Mouse (Mus musculus): Measurements from ENCODE around the gene Cyp24a1. TPM values are rescaled to one million over a fixed set of nuclear protein-coding genes. Genes with fewer than 3 reads are reported as not detected.
A peak's percentile ranks its signal among the peaks of the same experiment; 100 is the strongest.

Gene Cyp24a1
- polyA plus RNA-seq, 1 experiment: 0.01 TPM

DNA sequence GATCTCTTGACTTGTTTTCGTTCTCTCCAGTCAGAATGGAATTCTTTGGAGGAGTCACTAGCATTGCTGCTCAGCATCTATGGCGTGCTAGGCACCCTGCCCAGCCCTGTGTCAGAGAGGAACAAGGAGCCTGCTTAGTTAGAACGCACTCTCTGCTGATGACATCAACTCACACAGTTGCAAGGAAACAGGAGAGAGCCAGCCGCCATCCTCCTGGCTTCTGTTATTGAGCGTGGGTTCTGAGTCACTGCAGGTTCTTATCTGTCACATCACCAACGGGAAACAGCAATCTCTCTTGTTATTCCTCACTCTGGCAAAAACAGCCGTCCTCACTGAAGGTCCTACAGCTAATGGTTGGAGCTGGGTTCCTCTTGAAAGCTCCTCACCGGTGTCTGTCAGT lies 6.4 kb upstream of the Cyp24a1 start:
- Histone ChIP-seq H3ac (ENCODE audit: control insufficient read depth, insufficient read length) (no peak overlapping the region), H3K27me3 (ENCODE audit: control insufficient read depth, insufficient read depth, insufficient read length) (peaks cover 5% of the 10 kb centered on the region), H3K4me2 (ENCODE audit: low read depth) (peak overlapping the region; percentile 61), H3K79me2 (ENCODE audit: control insufficient read depth, insufficient read depth) (no peaks in the 10 kb centered on the region), H3K36me3 (ENCODE audit: control insufficient read depth, insufficient read depth) (no peaks in the 10 kb centered on the region), H3K4me3 (no peak overlapping the region)
- TF ChIP-seq CEBPB (IDR thresholded peaks at IDR 0.05; ENCODE audit: insufficient read depth, poor library complexity, severe bottlenecking) (0 out of 2 replicates have a peak, but pooled peaks have one; percentile 24), TCF12 (IDR thresholded peaks at IDR 0.05; ENCODE audit: insufficient read depth, poor library complexity, severe bottlenecking) (no peak)

DNA sequence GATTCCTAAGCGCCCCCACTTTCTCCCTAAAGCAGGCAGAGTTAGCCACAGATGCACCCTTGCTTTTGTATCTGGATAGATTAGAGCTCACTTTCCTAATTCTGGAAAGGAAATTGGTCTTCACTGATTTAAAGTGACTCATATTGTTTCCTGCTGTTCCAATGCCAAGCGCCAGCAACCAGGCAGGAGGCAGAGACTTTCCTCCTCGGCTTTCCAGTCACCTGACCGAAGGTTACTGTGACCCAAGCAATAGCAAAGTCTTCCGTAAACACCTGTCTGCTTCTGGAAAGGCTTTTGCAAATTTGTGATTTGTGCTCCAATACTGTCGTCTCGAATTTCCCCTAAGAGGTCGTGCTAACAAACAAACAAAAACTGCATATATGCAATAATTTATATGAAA lies 1.1 kb upstream of the Cyp24a1 start:
- H3K4me3 ChIP-seq: no peak overlapping the region
- H3K79me2 ChIP-seq (ENCODE audit: control insufficient read depth, insufficient read depth): no peaks in the 10 kb centered on the region
- H3K27me3 ChIP-seq (ENCODE audit: control insufficient read depth, insufficient read depth, insufficient read length): peaks cover 42% of the 10 kb centered on the region
- H3K36me3 ChIP-seq (ENCODE audit: control insufficient read depth, insufficient read depth): no peaks in the 10 kb centered on the region
- TF ChIP-seq CEBPB (IDR thresholded peaks at IDR 0.05; ENCODE audit: insufficient read depth, poor library complexity, severe bottlenecking): no peak
- TF ChIP-seq SRF (IDR thresholded peaks at IDR 0.05; ENCODE audit: control insufficient read depth, insufficient read length, low read depth): no peak
- TF ChIP-seq MYOD1 (IDR thresholded peaks at IDR 0.05; ENCODE audit: control insufficient read depth in 1 of 3, insufficient read length in 2 of 3, low read depth in 2 of 3): no peak
- no peak for TF ChIP-seq TCF12 (IDR thresholded peaks at IDR 0.05; ENCODE audit: insufficient read depth, poor library complexity, severe bottlenecking)
- TF ChIP-seq MYOG (IDR thresholded peaks at IDR 0.05; ENCODE audit: control insufficient read depth in 1 of 3, insufficient read depth in 1 of 3, insufficient read length in 2 of 3, low read depth in 2 of 3): no peak
- no peak overlapping the region for H3ac ChIP-seq (ENCODE audit: control insufficient read depth, insufficient read length)
- H3K4me2 ChIP-seq (ENCODE audit: low read depth): no peak overlapping the region

DNA sequence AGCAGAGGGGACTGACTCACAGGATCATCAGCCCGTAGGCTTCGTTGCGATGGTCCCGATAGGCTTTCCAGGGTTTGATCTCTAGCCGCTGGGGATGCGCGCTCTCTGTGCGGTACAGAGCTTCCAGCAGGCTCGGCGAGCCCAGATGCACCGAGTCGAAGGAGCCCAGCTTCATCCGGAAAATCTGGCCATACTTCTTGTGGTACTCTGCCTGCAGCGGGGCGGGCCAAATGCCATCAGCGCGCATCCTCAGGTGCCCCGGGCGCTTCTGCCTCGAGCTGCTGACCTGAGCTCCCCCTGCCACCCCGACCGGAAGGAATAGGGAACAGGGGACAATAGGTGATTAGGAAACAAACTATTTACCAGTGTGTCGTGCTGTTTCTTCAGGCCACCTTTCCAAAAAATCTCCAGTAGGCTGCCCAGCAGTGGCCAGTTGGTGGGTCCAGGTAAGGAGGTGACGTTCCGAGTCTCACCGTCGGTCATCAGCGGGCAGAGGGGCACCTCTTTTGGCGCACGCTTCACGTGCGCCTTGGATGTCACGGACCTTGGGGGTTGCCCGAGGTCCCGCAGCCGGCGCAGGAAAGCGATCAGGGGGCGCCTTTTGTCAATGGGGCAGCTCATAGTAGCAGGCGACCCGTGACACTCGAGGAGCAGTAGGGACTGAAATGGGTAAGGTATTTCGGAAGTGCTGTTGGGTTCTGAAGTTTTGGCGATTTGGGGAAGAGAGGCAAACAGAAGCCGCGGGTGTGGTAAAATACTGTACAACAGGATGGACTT lies 603 bp downstream of the Cyp24a1 start, which contains the start of gene Pfdn4:
Pfdn4 (plus strand) TSS at position 275 of the 777 bp plus-strand sequence.
- H3K79me2 ChIP-seq (ENCODE audit: control insufficient read depth, insufficient read depth): no peaks in the 10 kb centered on the region
- no peak within 1 kb of the TSS for H3K4me2 ChIP-seq (ENCODE audit: low read depth)
- no peak within 1 kb of the TSS for H3K4me3 ChIP-seq
- no peak for TF ChIP-seq USF1 (IDR thresholded peaks at IDR 0.05; ENCODE audit: low read depth)
- no peak for TF ChIP-seq MAX (IDR thresholded peaks at IDR 0.05; ENCODE audit: low read depth)
- no peak for TF ChIP-seq TCF12 (IDR thresholded peaks at IDR 0.05; ENCODE audit: insufficient read depth, poor library complexity, severe bottlenecking)
- TF ChIP-seq TCF3 (IDR thresholded peaks at IDR 0.05; ENCODE audit: insufficient read length, low read depth): no peak
- no peak for TF ChIP-seq SRF (IDR thresholded peaks at IDR 0.05; ENCODE audit: control insufficient read depth, insufficient read length, low read depth)
- TF ChIP-seq MYOD1 (IDR thresholded peaks at IDR 0.05; ENCODE audit: control insufficient read depth in 1 of 3, insufficient read length in 2 of 3, low read depth in 2 of 3): no peak
- no peak for TF ChIP-seq MYOG (IDR thresholded peaks at IDR 0.05; ENCODE audit: control insufficient read depth in 1 of 3, insufficient read depth in 1 of 3, insufficient read length in 2 of 3, low read depth in 2 of 3)
- no peak for TF ChIP-seq CEBPB (IDR thresholded peaks at IDR 0.05; ENCODE audit: insufficient read depth, poor library complexity, severe bottlenecking)
- no peak for TF ChIP-seq POLR2AphosphoS2 (IDR thresholded peaks at IDR 0.05; ENCODE audit: insufficient read length, low read depth)
- no peaks in the 10 kb centered on the region for H3K36me3 ChIP-seq (ENCODE audit: control insufficient read depth, insufficient read depth)
- peaks cover 50% of the 10 kb centered on the region for H3K27me3 ChIP-seq (ENCODE audit: control insufficient read depth, insufficient read depth, insufficient read length)
- no peak within 1 kb of the TSS for H3ac ChIP-seq (ENCODE audit: control insufficient read depth, insufficient read length)

DNA sequence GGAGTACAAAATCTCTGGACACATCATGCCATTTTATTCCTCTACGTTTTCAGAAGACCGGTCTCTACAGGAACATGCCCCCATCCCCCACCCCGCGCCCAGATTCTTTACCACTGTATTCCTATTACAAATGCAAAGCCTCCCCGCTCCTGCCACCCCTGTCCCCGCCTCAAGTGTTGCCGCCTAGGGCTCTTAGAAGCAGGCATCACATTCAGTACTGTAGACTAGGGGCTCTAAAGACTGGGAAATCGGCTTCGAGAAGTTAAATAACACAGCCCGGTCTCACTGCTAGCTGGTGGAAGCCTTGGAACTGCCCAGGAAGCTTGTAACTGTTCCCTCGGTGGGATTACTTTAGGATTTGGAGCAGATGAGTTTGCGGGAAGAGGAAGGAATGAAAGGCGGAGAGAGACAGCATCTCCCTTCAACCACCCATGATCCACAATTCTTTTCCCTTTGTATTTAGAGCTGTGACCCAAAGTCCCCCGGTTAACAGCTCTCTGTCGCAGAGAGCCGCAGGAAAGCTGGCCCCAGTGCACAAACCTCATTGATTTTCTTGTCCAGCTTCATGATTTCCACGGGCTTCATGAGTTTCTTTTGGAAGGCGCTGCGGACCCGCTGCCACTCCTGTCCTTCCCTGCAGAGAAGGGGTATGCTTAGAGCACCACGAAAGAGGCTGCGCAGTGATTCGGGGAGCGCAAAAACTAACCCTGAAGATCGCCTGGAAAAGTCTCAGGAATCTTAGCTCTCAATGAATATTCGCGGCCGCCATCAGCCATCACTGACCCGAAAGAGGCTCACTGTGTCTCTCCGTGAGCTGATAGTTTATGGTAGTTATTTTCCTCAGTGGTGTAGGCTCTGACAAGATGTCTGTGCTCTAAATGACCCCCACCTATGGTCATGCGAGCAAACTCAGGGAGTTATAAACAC lies 1.9 kb downstream of the Cyp24a1 start:
- H3K4me2 ChIP-seq (ENCODE audit: low read depth): no peak overlapping the region
- peaks cover 56% of the 10 kb centered on the region for H3K27me3 ChIP-seq (ENCODE audit: control insufficient read depth, insufficient read depth, insufficient read length)
- TF ChIP-seq MAX (IDR thresholded peaks at IDR 0.05; ENCODE audit: low read depth) (no peak), CEBPB (IDR thresholded peaks at IDR 0.05; ENCODE audit: insufficient read depth, poor library complexity, severe bottlenecking) (no peak), POLR2A (IDR thresholded peaks at IDR 0.05; ENCODE audit: insufficient read length, low read depth) (no peak), USF1 (IDR thresholded peaks at IDR 0.05; ENCODE audit: low read depth) (no peak), MYOG (IDR thresholded peaks at IDR 0.05; ENCODE audit: control insufficient read depth in 1 of 3, insufficient read depth in 1 of 3, insufficient read length in 2 of 3, low read depth in 2 of 3) (no peak), POLR2AphosphoS2 (IDR thresholded peaks at IDR 0.05; ENCODE audit: insufficient read length, low read depth) (no peak), E2F4 (IDR thresholded peaks at IDR 0.05; ENCODE audit: insufficient read depth) (no peak), REST (IDR thresholded peaks at IDR 0.05; ENCODE audit: insufficient read depth, insufficient read length) (no peak), TCF12 (IDR thresholded peaks at IDR 0.05; ENCODE audit: insufficient read depth, poor library complexity, severe bottlenecking) (no peak), SRF (IDR thresholded peaks at IDR 0.05; ENCODE audit: control insufficient read depth, insufficient read length, low read depth) (no peak), TCF3 (IDR thresholded peaks at IDR 0.05; ENCODE audit: insufficient read length, low read depth) (no peak), MYOD1 (IDR thresholded peaks at IDR 0.05; ENCODE audit: control insufficient read depth in 1 of 3, insufficient read length in 2 of 3, low read depth in 2 of 3) (no peak)
- H3ac ChIP-seq (ENCODE audit: control insufficient read depth, insufficient read length): no peak overlapping the region
- H3K4me3 ChIP-seq: no peak overlapping the region
- H3K36me3 ChIP-seq (ENCODE audit: control insufficient read depth, insufficient read depth): no peaks in the 10 kb centered on the region
- H3K79me2 ChIP-seq (ENCODE audit: control insufficient read depth, insufficient read depth): no peaks in the 10 kb centered on the region

Data from myocyte (in vitro differentiated cells).